Mouse (Mus musculus) neural tube, embryonic 14.5 days (tissue): ENCODE measurements at regions not wholly inside any gene's neighbourhood (a gene's known extent, or its start where the extent isn't known, plus 50 kb on each side); places are given as distances from the start of the nearest gene placed in this dataset.
A peak's percentile ranks its signal among the peaks of the same experiment; 100 is the strongest.

Experiments used
- ATAC-seq: fragments of 200-750 bp; cut with Nextera tagmentation; 2 replicates; pipeline ENCODE4 v1.8.0; 2017; ENCODE audit warnings: low read depth, mild to moderate bottlenecking, moderate TSS enrichment, moderate library complexity
- H3K27ac ChIP-seq: fragments of 300-500 bp; sonication (generic); 2 replicates; pipeline ENCODE4 v1.5.1; 2014; ENCODE audit warnings: low read depth, mild to moderate bottlenecking, control low read depth, low read length, moderate library complexity, mixed read lengths
- H3K27me3 ChIP-seq: fragments of 300-500 bp; sonication (generic); 2 replicates; pipeline ENCODE4 v1.6.1; 2014; ENCODE audit warnings: low read length; ENCODE audit not compliant: control insufficient read depth, insufficient read depth
- H3K36me3 ChIP-seq: fragments of 300-500 bp; sonication (generic); 2 replicates; pipeline ENCODE4 v1.6.1; 2014; ENCODE audit warnings: low read length, mixed read lengths; ENCODE audit not compliant: control insufficient read depth, insufficient read depth
- H3K4me1 ChIP-seq: fragments of 300-500 bp; sonication (generic); 2 replicates; pipeline ENCODE4 v1.6.1; 2014; ENCODE audit warnings: low read length; ENCODE audit not compliant: control insufficient read depth, insufficient read depth
- H3K4me2 ChIP-seq: fragments of 300-500 bp; sonication (generic); 2 replicates; pipeline ENCODE4 v1.6.1; 2014; ENCODE audit warnings: mild to moderate bottlenecking, low read depth, low read length, control low read depth
- H3K4me3 ChIP-seq: fragments of 300-500 bp; sonication (generic); 2 replicates; pipeline ENCODE4 v1.5.1; 2014; ENCODE audit warnings: low read depth, low read length, control low read depth, mixed read lengths
- H3K9ac ChIP-seq: fragments of 300-500 bp; sonication (generic); replicated peaks from 2 replicates; pipeline ENCODE4 v1.6.1; 2014; ENCODE audit warnings: low read depth, mild to moderate bottlenecking, control low read depth, low read length, mixed read lengths
- H3K9me3 ChIP-seq: fragments of 300-500 bp; sonication (generic); 2 replicates; pipeline ENCODE4 v1.6.1; 2016; ENCODE audit warnings: low read length; ENCODE audit not compliant: control insufficient read depth
- WGBS: fragments of 180-500 bp; shearing (Covaris S2); extraction: QIAGEN DNeasy Blood & Tissue Kit; methylation state at CpG from one replicate; pipeline ENCODE4 v1.1.7; 2014; 5-methylcytosine and 5-hydroxymethylcytosine counted together

DNA sequence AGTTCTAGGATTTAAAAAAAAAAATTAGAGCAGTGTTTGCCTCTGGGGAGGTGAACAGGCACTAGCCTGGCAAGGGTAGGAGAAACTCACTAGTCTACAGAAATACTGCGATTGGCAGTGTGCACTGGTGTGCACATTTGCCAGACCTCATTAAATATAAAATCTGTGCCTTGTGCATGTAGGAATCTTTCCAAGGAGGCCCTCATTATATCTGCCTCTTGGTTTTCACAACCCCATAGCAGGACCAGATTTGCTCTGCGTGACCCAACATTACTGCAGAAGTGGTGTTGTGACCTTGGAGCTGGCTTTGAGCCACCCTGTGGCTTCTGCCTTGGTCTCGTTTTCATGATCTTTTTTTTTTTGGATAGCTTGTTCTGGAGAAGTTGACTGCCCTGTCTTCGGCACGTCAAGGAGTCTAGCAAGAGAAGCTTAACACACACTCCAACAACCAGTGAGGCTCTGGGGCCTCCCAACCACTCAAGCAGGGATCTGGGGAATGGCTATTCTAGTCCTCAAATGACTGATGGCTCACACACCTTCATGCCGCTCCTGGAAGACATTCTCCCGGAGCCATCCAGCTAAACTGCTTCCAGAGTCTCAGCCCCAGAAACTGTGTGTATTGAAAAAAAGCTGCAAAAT, 222.2 kb upstream of the Cnr1 start:
- Histone ChIP-seq H3K27ac (no peak overlapping the region), H3K9me3 (no peaks in the 10 kb centered on the region; the same call in 1 of the 2 replicates), H3K4me1 (no peaks in the 10 kb centered on the region), H3K27me3 (no peaks in the 10 kb centered on the region), H3K4me3 (no peak overlapping the region), H3K36me3 (no peaks in the 10 kb centered on the region), H3K9ac (no peak overlapping the region), H3K4me2 (no peak overlapping the region)
- 85% methylated on average over 7 of the region's 7 CpGs for WGBS
- ATAC-seq, result no peak

DNA sequence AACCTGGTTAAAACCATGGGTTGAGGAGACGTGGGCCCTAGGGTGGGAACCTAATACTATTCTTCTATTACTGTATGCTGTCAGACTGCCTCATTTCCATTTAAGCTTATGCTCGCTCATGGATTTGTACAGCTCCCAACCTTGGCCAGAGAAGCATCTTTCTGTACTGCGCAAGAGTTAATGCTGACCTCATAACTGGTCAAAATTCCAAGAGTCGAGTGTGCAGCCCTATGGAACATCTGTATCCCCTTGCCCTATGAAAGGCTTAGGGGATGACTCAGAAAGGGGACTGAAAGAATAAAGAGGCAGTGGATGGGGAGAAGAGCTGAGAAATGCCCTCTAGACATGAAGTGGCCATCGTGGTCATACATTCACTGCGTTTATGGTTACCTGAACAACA, 218.7 kb upstream of the Cnr1 start:
- no peak overlapping the region for H3K4me2 ChIP-seq
- H3K27ac ChIP-seq, result no peak overlapping the region
- no peak overlapping the region for H3K4me3 ChIP-seq
- H3K9ac ChIP-seq, result no peak overlapping the region
- no peaks in the 10 kb centered on the region for H3K27me3 ChIP-seq
- H3K36me3 ChIP-seq, result no peaks in the 10 kb centered on the region
- WGBS, result 93% methylated on average over 6 of the region's 6 CpGs
- no peaks in the 10 kb centered on the region for H3K4me1 ChIP-seq
- no peaks in the 10 kb centered on the region; the same call in 1 of the 2 replicates for H3K9me3 ChIP-seq
- ATAC-seq, result no peak

DNA sequence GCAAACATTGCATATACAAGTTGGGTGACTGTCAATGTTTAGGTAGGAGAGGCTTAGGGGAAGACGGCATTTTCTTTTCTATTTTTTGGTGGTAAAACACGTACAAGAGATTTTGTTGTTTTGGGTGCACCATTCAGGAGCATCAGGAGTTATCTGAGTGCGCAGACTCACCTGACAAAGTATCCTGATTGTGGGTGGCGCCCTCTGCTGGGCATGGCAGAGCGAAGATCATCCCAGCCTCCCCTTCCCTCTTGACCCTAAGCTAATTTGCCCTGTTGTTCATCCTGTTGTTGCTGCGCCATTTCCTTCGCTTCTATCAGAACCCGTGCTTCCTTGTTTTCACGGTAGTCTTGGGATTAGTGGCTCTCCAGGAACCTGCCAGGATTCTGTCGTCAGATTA, 217.6 kb upstream of the Cnr1 start:
- no peak overlapping the region for H3K27ac ChIP-seq
- no peaks in the 10 kb centered on the region for H3K36me3 ChIP-seq
- no peak overlapping the region for H3K9ac ChIP-seq
- H3K4me1 ChIP-seq, result no peaks in the 10 kb centered on the region
- H3K4me2 ChIP-seq, result no peak overlapping the region
- no peaks in the 10 kb centered on the region; the same call in 1 of the 2 replicates for H3K9me3 ChIP-seq
- no peak overlapping the region for H3K4me3 ChIP-seq
- H3K27me3 ChIP-seq, result no peaks in the 10 kb centered on the region
- WGBS, result 58% methylated on average over 10 of the region's 10 CpGs
- no peak for ATAC-seq

DNA sequence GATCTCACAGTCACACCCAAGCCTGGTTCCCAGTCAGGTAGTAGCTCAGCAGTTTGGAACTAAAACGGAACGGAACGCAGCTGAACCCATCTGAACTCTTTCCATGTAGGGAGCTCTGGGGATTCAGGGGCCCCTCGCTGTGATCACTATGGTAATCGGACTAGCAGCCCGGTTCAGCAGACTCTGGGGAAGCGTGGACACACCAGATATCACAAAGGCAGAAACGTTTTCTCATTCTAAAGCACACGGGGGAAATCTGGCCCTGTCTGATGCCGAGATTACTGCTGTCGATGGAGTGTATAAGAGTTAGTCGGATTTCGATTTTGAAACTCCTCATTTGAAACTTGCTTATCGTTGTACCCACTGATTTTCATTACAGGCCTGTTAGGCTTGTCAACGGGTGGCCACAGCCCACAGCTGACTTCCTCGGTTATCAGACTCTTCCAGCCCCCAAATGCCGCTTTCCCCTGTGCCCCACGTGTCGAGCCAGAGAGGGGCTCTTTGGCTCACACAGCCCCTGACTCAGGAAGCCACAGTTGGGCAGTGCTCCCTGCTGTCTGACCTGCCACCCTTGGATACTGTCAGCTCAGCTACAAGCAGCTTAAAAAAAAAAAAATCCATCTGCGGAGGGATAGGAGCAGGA, 207.8 kb upstream of the Cnr1 start:
- Histone ChIP-seq H3K9ac (no peak overlapping the region), H3K27ac (no peak overlapping the region), H3K36me3 (no peaks in the 10 kb centered on the region), H3K4me2 (no peak overlapping the region), H3K9me3 (no peaks in the 10 kb centered on the region), H3K4me1 (no peaks in the 10 kb centered on the region), H3K4me3 (no peak overlapping the region), H3K27me3 (no peaks in the 10 kb centered on the region)
- 39% methylated on average over 20 of the region's 20 CpGs for WGBS
- no peak for ATAC-seq

DNA sequence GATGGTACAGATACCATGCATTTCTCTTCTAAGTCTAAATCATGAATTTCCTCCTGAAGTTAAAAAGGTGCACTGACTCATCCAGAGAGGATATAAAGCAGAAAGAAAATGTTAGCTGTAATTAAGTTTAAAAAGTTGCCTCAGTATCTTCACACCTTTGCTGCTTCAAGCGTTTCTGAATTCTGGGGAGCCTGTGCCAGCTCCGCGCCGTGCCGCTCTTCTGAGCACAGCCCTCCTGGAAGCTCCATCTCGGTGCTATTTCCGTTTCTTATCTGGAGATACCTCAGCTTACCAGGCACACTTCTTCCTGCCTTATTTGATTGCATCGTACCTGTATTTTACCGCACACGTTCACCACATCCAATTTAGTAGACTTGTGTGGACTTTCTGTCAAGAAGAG, 203.4 kb upstream of the Cnr1 start:
- H3K4me2 ChIP-seq, result no peak overlapping the region
- WGBS, result 96% methylated on average over 10 of the region's 10 CpGs
- no peak overlapping the region for H3K9ac ChIP-seq
- no peak overlapping the region for H3K27ac ChIP-seq
- no peak overlapping the region for H3K4me3 ChIP-seq
- H3K9me3 ChIP-seq, result no peaks in the 10 kb centered on the region
- no peaks in the 10 kb centered on the region for H3K36me3 ChIP-seq
- H3K27me3 ChIP-seq, result no peaks in the 10 kb centered on the region
- ATAC-seq, result no peak
- no peaks in the 10 kb centered on the region for H3K4me1 ChIP-seq

DNA sequence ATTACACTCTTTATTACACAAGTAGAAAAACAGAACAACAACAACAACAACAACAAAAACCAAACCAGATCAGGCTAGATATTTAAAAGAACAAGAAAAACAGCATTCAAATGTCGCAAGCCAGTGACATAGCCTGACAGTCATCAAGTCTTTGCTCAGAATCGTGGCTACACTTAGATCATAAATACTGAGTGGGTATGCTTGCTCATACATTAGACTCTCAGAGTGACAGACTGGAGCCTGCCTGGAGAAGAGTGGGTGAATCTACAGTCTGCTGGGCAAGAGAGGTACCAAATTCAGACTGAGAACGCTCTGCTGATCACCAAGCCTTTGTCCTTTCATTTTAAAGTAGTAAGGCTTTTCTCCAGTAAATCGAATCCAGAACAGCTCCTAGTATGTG, 202.4 kb upstream of the Cnr1 start:
- no peaks in the 10 kb centered on the region for H3K9me3 ChIP-seq
- no peak overlapping the region for H3K4me2 ChIP-seq
- H3K4me1 ChIP-seq, result no peaks in the 10 kb centered on the region
- no peak overlapping the region for H3K4me3 ChIP-seq
- no peak for ATAC-seq
- H3K27me3 ChIP-seq, result no peaks in the 10 kb centered on the region
- no peak overlapping the region for H3K27ac ChIP-seq
- no peak overlapping the region for H3K9ac ChIP-seq
- H3K36me3 ChIP-seq, result no peaks in the 10 kb centered on the region
- WGBS, result 91% methylated on average over 4 of the region's 4 CpGs

DNA sequence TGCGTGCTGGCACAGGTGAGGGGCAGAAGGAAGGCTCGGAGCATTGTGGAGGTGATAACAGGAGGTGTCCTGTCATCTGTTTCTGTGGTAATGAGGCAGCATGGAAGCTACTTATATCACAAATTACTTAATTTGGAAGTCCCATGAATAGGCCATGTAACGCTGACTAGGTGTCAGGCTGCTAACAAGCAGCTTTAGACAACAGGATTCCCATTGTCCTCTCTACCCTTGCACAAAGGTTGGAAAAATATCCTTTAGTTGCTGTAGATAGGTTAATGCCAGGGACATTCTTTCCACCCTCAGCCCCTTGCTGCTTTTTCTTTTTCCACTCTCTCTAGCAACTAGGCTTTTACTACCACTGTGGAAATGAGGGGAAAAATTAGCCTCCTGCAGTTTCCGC, 192.6 kb upstream of the Cnr1 start:
- 71% methylated on average over 4 of the region's 4 CpGs for WGBS
- H3K27me3 ChIP-seq, result no peaks in the 10 kb centered on the region
- H3K4me1 ChIP-seq, result no peaks in the 10 kb centered on the region
- no peak overlapping the region for H3K4me2 ChIP-seq
- no peak overlapping the region for H3K9ac ChIP-seq
- H3K4me3 ChIP-seq, result no peak overlapping the region
- ATAC-seq, result no peak
- no peak overlapping the region for H3K27ac ChIP-seq
- no peaks in the 10 kb centered on the region for H3K36me3 ChIP-seq
- H3K9me3 ChIP-seq, result no peaks in the 10 kb centered on the region

DNA sequence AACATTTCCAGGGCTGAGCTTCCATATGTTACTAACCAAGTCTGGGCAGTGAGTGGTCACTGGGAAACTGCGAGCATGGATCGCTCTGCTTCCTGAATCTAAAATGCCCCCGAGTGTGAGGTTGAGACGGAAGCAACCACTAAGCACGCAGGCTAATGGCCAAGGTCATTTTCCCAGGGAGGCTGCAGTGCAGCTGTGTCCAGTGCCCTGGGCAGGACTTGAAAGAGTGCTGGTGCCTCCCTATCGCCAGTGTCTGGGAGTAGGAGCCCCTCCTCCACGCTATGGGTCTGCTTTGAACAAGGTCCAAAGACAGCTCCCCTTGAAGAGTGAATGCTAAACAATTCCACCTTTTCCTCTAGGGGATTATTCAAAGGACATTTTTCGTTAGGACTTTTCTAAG, 189.5 kb upstream of the Cnr1 start:
- ATAC-seq, result no peak
- Histone ChIP-seq H3K4me2 (no peak overlapping the region), H3K9me3 (no peaks in the 10 kb centered on the region), H3K27ac (no peak overlapping the region), H3K4me3 (no peak overlapping the region), H3K9ac (no peak overlapping the region), H3K36me3 (no peaks in the 10 kb centered on the region), H3K27me3 (no peaks in the 10 kb centered on the region), H3K4me1 (no peaks in the 10 kb centered on the region)
- 37% methylated on average over 8 of the region's 8 CpGs for WGBS

DNA sequence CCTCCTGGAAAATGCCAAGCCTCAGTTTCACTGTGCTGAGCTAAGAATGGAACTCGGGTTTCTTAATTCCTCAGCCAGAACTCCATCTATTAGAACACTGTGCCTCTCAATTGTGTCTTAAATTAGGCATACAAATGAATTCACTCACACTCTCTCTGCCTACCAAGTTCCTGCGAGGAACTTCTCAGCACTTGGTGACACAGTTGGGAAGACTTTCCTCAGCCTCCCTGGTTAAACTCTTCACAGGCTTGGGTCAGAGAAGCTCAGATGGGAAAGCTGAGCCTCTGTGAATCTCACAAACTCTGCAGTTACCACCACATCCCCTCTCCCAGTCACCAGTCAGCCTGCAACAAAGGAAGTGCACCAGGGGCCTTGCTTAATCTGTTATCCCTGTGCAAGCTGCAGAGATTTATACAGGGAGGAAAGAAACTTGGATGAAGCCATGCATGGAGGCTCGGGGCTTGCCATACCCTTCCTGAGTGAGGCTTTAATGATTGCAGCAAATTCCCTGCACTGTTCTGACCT, 188.9 kb upstream of the Cnr1 start:
- no peak overlapping the region for H3K9ac ChIP-seq
- 34% methylated on average over 3 of the region's 3 CpGs for WGBS
- peak overlapping the region; percentile 39; the same call in 1 of the 2 replicates for H3K27ac ChIP-seq
- H3K9me3 ChIP-seq, result no peaks in the 10 kb centered on the region
- no peak overlapping the region for H3K4me2 ChIP-seq
- no peaks in the 10 kb centered on the region for H3K4me1 ChIP-seq
- H3K4me3 ChIP-seq, result no peak overlapping the region
- H3K36me3 ChIP-seq, result no peaks in the 10 kb centered on the region
- H3K27me3 ChIP-seq, result no peaks in the 10 kb centered on the region
- no peak for ATAC-seq
